Mouse (Mus musculus) frontal cortex, postnatal 36 days (tissue): Measurements from ENCODE around the gene Gm21677.
"Not testable (repeated sequence)": the region's sequence is repeated elsewhere in the genome, so short reads cannot be mapped to it uniquely, and the experiment has no call there.

Source experiments
- DNase-seq, 2 experiments: peaks; one replicate each; pipeline ENCODE4 v3.0.0; 2022; ENCODE audit warnings: low spot score in 2 of 2

Gm21677 gene

DNA sequence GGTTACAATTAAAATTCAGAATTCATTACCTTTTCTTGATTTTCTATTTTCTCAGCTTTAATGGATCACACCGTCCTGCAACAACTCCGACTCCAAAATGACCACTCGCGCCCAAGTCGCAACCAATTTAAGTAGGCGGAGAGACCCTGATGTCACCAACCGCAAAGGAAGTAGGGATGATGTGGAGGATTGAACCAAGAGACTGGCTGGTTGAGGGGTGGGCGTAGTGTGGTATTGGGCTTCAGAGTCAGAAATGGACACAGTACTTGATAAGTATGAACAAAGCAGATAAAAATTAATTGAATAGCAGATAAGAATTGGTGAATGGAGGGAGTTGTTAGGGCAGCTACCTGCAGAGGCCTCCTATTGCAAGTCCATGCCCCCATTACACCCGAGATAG lies at the start of gene Gm21677:
TSS of gene Gm21677 (minus strand) at position 101 of the 400 bp plus-strand sequence.
- DNase-seq: not testable (repeated sequence)

- not testable (repeated sequence) for DNase-seq
Observed at GRCm38 (mm10) chrY:3345229-3345628, 39.0 kb upstream of the Gm21677 start, which contains the start of gene Gm21693. TSS of gene Gm21693 (minus strand) at chrY:3345329.

GRCm38 (mm10) chrY:3340661-3341060 lies 34.4 kb upstream of the Gm21677 start:
- DNase-seq: peak; percentile 3 to 7
